Mouse (Mus musculus): ENCODE results near the gene Satb2.

DNA sequence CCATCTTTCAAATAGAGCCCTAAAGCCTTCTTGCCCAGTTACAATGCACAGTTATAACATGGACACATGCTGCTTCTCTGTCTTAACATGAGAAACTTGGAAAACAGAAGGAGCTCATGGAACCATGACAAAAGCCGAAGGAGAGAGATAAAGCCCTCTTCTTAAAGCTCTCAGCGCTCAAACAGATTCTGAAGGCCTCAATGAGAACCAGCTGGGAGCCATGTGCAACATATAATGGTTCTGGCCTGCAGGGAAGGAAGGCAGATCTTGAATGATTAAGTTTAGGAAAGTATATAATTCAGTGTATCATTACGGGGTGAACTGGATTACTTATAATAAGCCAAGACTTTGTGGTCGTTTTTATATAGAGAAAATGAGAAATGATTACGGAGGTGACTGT lies 172.4 kb downstream of the Satb2 start:
- TF ChIP-seq CTCF (IDR thresholded peaks at IDR 0.05) (no peak), EP300 (IDR thresholded peaks at IDR 0.05) (no peak)
